1 mouse cellular context compared by ENCODE assay signal in the genomic region with DNA sequence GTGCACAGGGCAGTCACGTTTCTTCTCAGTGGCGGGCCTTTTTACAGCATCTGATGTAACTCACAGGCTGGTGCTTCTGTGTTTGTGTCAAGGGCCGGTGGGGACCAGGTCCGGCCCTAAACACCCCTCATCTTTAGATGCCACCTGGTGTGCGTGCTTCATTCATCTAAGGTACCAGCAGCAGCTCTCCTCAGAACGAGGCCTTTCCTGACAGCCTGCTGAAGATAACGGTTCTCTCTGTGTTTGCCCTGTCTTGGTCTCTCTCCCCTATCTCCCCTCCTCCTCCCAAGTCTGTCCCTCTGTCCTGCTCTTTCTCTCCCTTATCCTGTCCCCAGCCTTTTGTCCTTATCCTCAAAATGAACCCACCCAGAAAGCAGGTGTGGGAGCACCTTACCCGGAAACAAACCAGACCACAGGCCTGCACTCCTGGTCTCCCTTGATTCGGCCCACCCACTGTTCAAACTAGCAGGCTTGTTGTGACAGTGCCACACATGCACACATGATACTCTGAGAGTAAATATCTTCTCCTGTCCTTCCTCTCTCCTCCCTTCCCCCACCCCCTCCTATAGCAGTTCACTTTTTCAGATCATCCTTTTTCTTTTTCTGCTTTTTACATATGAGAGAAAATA.
TF ChIP-seq lines count a peak whose summit lies in the region.

No protein-coding gene starts in this region.

TF ChIP-seq in MEL, 35 proteins besides CTCF, POLR2A, EP300 and RAD21 (continued from another document):
- TF ChIP-seq ZKSCAN1 (IDR thresholded peaks at IDR 0.05; ENCODE audit: low read depth, low read length) (no peak), ZC3H11A (IDR thresholded peaks at IDR 0.05; ENCODE audit: low read depth, low read length) (no peak), MYB (IDR thresholded peaks at IDR 0.05; ENCODE audit: low read depth, low read length) (no peak), SMC3 (IDR thresholded peaks at IDR 0.05; ENCODE audit: low read depth, low read length) (no peak), KAT2A (conservative IDR thresholded peaks at IDR 0.05; ENCODE audit: low read depth, low read length) (no peak), MEF2A (IDR thresholded peaks at IDR 0.05; ENCODE audit: extremely low read depth, insufficient replicate concordance, low read depth, low read length, poor library complexity, severe bottlenecking) (no peak), GABPA (IDR thresholded peaks at IDR 0.05; ENCODE audit: low read depth, low read length) (no peak), MAZ (IDR thresholded peaks at IDR 0.05; ENCODE audit: low read depth, low read length) (no peak), E2F4 (IDR thresholded peaks at IDR 0.05; ENCODE audit: borderline replicate concordance, low read depth, low read length) (no peak), GATA1 (IDR thresholded peaks at IDR 0.05; ENCODE audit: low read depth, low read length) (peak; percentile 65; the same call in 1 of the 2 replicates), TCF12 (IDR thresholded peaks at IDR 0.05; ENCODE audit: low read depth, low read length) (peak; percentile 47), TBP (IDR thresholded peaks at IDR 0.05; ENCODE audit: low read depth, low read length) (peak; percentile 48; the same call in 1 of the 2 replicates), POLR2AphosphoS5 (IDR thresholded peaks at IDR 0.05; ENCODE audit: borderline replicate concordance, low read depth, low read length) (no peak), UBTF (IDR thresholded peaks at IDR 0.05; ENCODE audit: borderline replicate concordance, insufficient read depth, low read depth, low read length) (no peak), MXI1 (IDR thresholded peaks at IDR 0.05; ENCODE audit: low read depth, low read length) (peak; percentile 89), SIN3A (IDR thresholded peaks at IDR 0.05; ENCODE audit: low read length) (peak; percentile 88), USF1 (IDR thresholded peaks at IDR 0.05; ENCODE audit: low read depth, low read length) (no peak), USF2 (IDR thresholded peaks at IDR 0.05; ENCODE audit: borderline replicate concordance in 1 of 2, insufficient read depth in 1 of 2, low read depth in 1 of 2, low read length in 2 of 2) (no peak), CHD2 (IDR thresholded peaks at IDR 0.05; ENCODE audit: low read length) (peak; percentile 61), POLR2AphosphoS2 (IDR thresholded peaks at IDR 0.05; ENCODE audit: low read length) (no peak), ELF1 (IDR thresholded peaks at IDR 0.05; ENCODE audit: low read depth, low read length) (no peak), ETS1 (IDR thresholded peaks at IDR 0.05; ENCODE audit: low read depth, low read length) (peak; percentile 37), HCFC1 (IDR thresholded peaks at IDR 0.05; ENCODE audit: low read depth, low read length) (peak; percentile 55; the same call in 1 of the 2 replicates), MAFK (IDR thresholded peaks at IDR 0.05; ENCODE audit: borderline replicate concordance, low read depth, low read length) (no peak), BHLHE40 (IDR thresholded peaks at IDR 0.05; ENCODE audit: borderline replicate concordance, low read depth, low read length) (peak; percentile 54; the same call in 1 of the 2 replicates), JUND (IDR thresholded peaks at IDR 0.05; ENCODE audit: low read depth, low read length) (no peak), NRF1 (IDR thresholded peaks at IDR 0.05; ENCODE audit: insufficient read depth, low read depth, low read length, poor library complexity, severe bottlenecking) (no peak), MYC (IDR thresholded peaks at IDR 0.05; ENCODE audit: low read depth, low read length) (peak; percentile 57; the same call in 1 of the 2 replicates)
